Mouse (Mus musculus) right cerebral cortex, postnatal 4 days (tissue): ENCODE results near the gene Ltbr.
"Not testable (repeated sequence)": the region's sequence is repeated elsewhere in the genome, so short reads cannot be mapped to it uniquely, and the experiment has no call there.

Experiments used
- DNase-seq: peaks from one replicate; pipeline ENCODE4 v3.0.0-alpha.2; 2022

Gene Ltbr

GRCm38 (mm10) chr6:125267469-125267868 is 46.2 kb downstream of the Ltbr start:
- DNase-seq: no peak

- DNase-seq: not testable (repeated sequence)
Measured at GRCm38 (mm10) chr6:125266600-125266999, 47.1 kb downstream of the Ltbr start.

GRCm38 (mm10) chr6:125266091-125266490 is 47.6 kb downstream of the Ltbr start:
- DNase-seq: no peak

GRCm38 (mm10) chr6:125265239-125265638 is 48.4 kb downstream of the Ltbr start:
- DNase-seq: no peak

GRCm38 (mm10) chr6:125264219-125264618 is 49.5 kb downstream of the Ltbr start:
- no peak for DNase-seq

- DNase-seq: no peak
Measured at GRCm38 (mm10) chr6:125260006-125260555, 53.6 kb downstream of the Ltbr start.
